Mouse (Mus musculus): ENCODE measurements at regions not wholly inside any gene's neighbourhood (a gene's known extent, or its start where the extent isn't known, plus 50 kb on each side); places are given as distances from the start of the nearest gene placed in this dataset.

GRCm38 (mm10) chr13:44114856-44115255 lies 330.3 kb downstream of the Cd83 start:
- Histone ChIP-seq H3K4me1 (ENCODE audit: control insufficient read depth, insufficient read depth, low read length) (no peaks in the 10 kb centered on the region), H3K9me3 (ENCODE audit: control insufficient read depth, low read length) (no peaks in the 10 kb centered on the region), H3K36me3 (ENCODE audit: control insufficient read depth, insufficient read depth, low read length) (no peaks in the 10 kb centered on the region), H3K27ac (ENCODE audit: low read length) (no peak overlapping the region), H3K4me2 (ENCODE audit: low read depth, low read length) (no peak overlapping the region), H3K4me3 (ENCODE audit: low read length) (no peak overlapping the region), H3K9ac (ENCODE audit: low read depth, low read length) (no peak overlapping the region), H3K27me3 (replicated peaks; ENCODE audit: control insufficient read depth, insufficient read depth, low read length) (no peaks in the 10 kb centered on the region)
- no peak for ATAC-seq
- 90% methylated on average over 5 of the region's 5 CpGs for WGBS

- no peak for ATAC-seq
- no peak overlapping the region for H3K27ac ChIP-seq (ENCODE audit: low read length)
- H3K9me3 ChIP-seq (ENCODE audit: control insufficient read depth, low read length): no peaks in the 10 kb centered on the region
- WGBS: 73% methylated on average over 9 of the region's 9 CpGs
- no peaks in the 10 kb centered on the region for H3K36me3 ChIP-seq (ENCODE audit: control insufficient read depth, insufficient read depth, low read length)
- H3K4me2 ChIP-seq (ENCODE audit: low read depth, low read length): no peak overlapping the region
- H3K27me3 ChIP-seq (replicated peaks; ENCODE audit: control insufficient read depth, insufficient read depth, low read length): no peaks in the 10 kb centered on the region
- H3K9ac ChIP-seq (ENCODE audit: low read depth, low read length): no peak overlapping the region
- no peaks in the 10 kb centered on the region for H3K4me1 ChIP-seq (ENCODE audit: control insufficient read depth, insufficient read depth, low read length)
- H3K4me3 ChIP-seq (ENCODE audit: low read length): no peak overlapping the region
Measured at GRCm38 (mm10) chr13:44117841-44118240, 333.3 kb downstream of the Cd83 start.

DNA sequence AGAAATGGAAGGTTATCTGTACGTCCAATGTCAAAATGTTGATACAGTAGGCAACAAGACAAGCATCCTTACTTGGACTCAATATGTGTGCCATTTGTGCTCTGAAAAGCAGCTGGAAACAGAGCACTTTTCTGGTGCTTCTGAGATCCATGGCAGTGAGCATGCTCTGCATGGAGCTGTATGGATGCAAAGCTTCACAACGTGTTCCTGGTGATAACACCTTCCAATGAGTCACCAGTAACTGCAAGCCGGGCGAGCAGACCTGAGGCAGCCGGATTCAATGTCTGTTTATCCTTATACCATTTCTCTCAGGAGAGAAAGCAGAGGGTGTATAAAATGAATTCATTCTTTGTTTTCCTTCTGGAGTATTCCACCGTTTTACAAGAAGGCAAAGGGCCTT lies 334.3 kb downstream of the Cd83 start:
- H3K36me3 ChIP-seq (ENCODE audit: control insufficient read depth, insufficient read depth, low read length): no peaks in the 10 kb centered on the region
- H3K9me3 ChIP-seq (ENCODE audit: control insufficient read depth, low read length): no peaks in the 10 kb centered on the region
- no peak overlapping the region for H3K9ac ChIP-seq (ENCODE audit: low read depth, low read length)
- WGBS: 79% methylated on average over 6 of the region's 6 CpGs
- no peak for ATAC-seq
- no peaks in the 10 kb centered on the region for H3K4me1 ChIP-seq (ENCODE audit: control insufficient read depth, insufficient read depth, low read length)
- H3K4me2 ChIP-seq (ENCODE audit: low read depth, low read length): no peak overlapping the region
- no peak overlapping the region for H3K4me3 ChIP-seq (ENCODE audit: low read length)
- no peak overlapping the region for H3K27ac ChIP-seq (ENCODE audit: low read length)
- H3K27me3 ChIP-seq (replicated peaks; ENCODE audit: control insufficient read depth, insufficient read depth, low read length): no peaks in the 10 kb centered on the region

- no peak for ATAC-seq
- H3K4me2 ChIP-seq (ENCODE audit: low read depth, low read length): no peak overlapping the region
- no peaks in the 10 kb centered on the region for H3K9me3 ChIP-seq (ENCODE audit: control insufficient read depth, low read length)
- no peaks in the 10 kb centered on the region for H3K27me3 ChIP-seq (replicated peaks; ENCODE audit: control insufficient read depth, insufficient read depth, low read length)
- no peak overlapping the region for H3K9ac ChIP-seq (ENCODE audit: low read depth, low read length)
- no peaks in the 10 kb centered on the region for H3K4me1 ChIP-seq (ENCODE audit: control insufficient read depth, insufficient read depth, low read length)
- WGBS: 54% methylated on average over 7 of the region's 8 CpGs
- no peak overlapping the region for H3K4me3 ChIP-seq (ENCODE audit: low read length)
- H3K27ac ChIP-seq (ENCODE audit: low read length): no peak overlapping the region
- H3K36me3 ChIP-seq (ENCODE audit: control insufficient read depth, insufficient read depth, low read length): no peaks in the 10 kb centered on the region
Measured at GRCm38 (mm10) chr13:44121241-44121671, 336.7 kb downstream of the Cd83 start.

DNA sequence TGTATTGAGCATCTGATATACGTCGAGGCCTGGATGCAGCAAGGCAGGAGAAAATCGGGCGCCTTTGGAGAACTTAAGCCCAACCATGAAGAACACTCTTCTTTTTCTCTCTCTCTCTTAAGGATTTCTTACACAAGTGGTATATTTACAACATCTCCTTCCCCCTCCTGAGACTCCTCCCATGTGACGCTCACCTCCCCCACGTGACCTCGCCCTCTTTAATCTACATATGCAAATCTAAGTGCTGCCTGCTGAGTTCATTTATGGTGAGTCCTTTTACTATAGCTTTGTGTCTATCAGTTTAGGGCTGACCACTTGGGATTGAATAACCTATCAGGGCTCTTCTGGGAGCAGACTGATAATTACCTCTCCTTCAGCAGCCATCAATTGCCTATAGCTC lies 337.4 kb downstream of the Cd83 start:
- no peaks in the 10 kb centered on the region for H3K4me1 ChIP-seq (ENCODE audit: control insufficient read depth, insufficient read depth, low read length)
- ATAC-seq: no peak
- H3K4me3 ChIP-seq (ENCODE audit: low read length): no peak overlapping the region
- H3K4me2 ChIP-seq (ENCODE audit: low read depth, low read length): no peak overlapping the region
- no peaks in the 10 kb centered on the region for H3K9me3 ChIP-seq (ENCODE audit: control insufficient read depth, low read length)
- H3K27ac ChIP-seq (ENCODE audit: low read length): peak overlapping the region; percentile 9; the same call in 1 of the 2 replicates
- H3K9ac ChIP-seq (ENCODE audit: low read depth, low read length): no peak overlapping the region
- WGBS: 76% methylated on average over 7 of the region's 7 CpGs
- H3K27me3 ChIP-seq (replicated peaks; ENCODE audit: control insufficient read depth, insufficient read depth, low read length): no peaks in the 10 kb centered on the region
- no peaks in the 10 kb centered on the region for H3K36me3 ChIP-seq (ENCODE audit: control insufficient read depth, insufficient read depth, low read length)

DNA sequence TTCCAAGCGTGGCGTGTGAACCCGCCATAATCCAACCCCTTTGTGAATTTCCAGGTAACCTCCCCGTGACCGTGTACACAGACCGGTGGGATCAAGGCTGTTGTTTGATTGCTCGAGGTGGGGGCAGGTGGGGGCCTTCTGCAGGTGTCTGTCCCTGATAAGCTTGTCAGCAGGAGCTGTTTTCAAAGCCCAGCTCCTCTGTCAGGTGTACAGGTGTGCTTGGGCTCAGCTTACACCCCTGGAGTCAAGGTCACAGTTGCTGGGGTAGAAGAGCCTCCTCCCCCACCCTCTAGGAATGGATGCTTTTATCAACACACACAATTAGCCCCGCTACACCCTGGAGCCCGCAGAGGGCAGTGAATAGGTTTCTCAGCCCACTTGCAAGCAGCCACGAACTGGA lies 341.6 kb downstream of the Cd83 start:
- 33% methylated on average over 10 of the region's 10 CpGs for WGBS
- Histone ChIP-seq H3K27me3 (replicated peaks; ENCODE audit: control insufficient read depth, insufficient read depth, low read length) (no peaks in the 10 kb centered on the region), H3K4me3 (ENCODE audit: low read length) (no peak overlapping the region), H3K4me1 (ENCODE audit: control insufficient read depth, insufficient read depth, low read length) (no peaks in the 10 kb centered on the region), H3K36me3 (ENCODE audit: control insufficient read depth, insufficient read depth, low read length) (no peaks in the 10 kb centered on the region), H3K4me2 (ENCODE audit: low read depth, low read length) (no peak overlapping the region), H3K9ac (ENCODE audit: low read depth, low read length) (no peak overlapping the region), H3K9me3 (ENCODE audit: control insufficient read depth, low read length) (0 out of 2 replicates have a peak, but pooled peaks cover 3% of the 10 kb centered on the region), H3K27ac (ENCODE audit: low read length) (no peak overlapping the region)
- peak; percentile 90 for ATAC-seq

DNA sequence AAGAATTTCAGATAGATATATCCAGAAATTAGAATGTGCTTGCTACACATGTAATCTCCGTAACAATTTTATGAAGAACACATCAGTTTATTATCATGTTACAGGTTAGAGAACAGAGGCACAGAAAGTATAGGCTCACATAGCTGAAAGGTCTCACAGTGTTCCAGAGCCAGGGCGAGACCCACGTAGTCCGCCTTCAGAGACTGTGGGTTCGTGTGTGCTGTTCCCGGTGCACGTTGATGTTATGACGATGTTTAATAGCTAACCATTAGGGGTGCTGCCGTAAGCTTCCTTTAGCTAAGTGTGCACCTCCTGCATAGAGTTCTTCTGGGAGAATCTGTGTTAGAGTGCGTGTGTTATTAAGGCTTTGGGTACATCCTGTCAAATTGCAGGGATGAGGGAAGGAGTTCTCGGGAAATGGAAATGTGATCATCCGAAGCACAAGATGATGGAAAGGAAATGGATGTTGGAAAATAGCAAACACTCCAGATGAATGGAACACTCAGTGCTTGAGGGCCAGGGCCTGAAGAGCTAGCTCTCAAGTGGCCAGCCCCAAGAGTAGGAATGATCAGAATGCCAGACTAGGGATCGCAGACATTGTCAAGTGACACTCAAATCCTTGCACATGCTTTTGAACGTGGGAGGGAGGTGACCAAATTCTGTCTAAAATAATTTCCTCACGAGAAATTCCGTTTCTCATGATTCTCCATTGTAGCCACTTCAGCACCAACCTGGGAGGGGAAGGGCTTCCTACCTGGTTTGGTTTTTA lies 344.1 kb downstream of the Cd83 start:
- no peaks in the 10 kb centered on the region for H3K27me3 ChIP-seq (replicated peaks; ENCODE audit: control insufficient read depth, insufficient read depth, low read length)
- ATAC-seq: no peak
- H3K4me1 ChIP-seq (ENCODE audit: control insufficient read depth, insufficient read depth, low read length): no peaks in the 10 kb centered on the region
- no peak overlapping the region for H3K9ac ChIP-seq (ENCODE audit: low read depth, low read length)
- 85% methylated on average over 16 of the region's 16 CpGs for WGBS
- no peak overlapping the region for H3K4me3 ChIP-seq (ENCODE audit: low read length)
- no peak overlapping the region for H3K4me2 ChIP-seq (ENCODE audit: low read depth, low read length)
- H3K36me3 ChIP-seq (ENCODE audit: control insufficient read depth, insufficient read depth, low read length): no peaks in the 10 kb centered on the region
- H3K9me3 ChIP-seq (ENCODE audit: control insufficient read depth, low read length): 0 out of 2 replicates have a peak, but pooled peaks cover 3% of the 10 kb centered on the region
- H3K27ac ChIP-seq (ENCODE audit: low read length): no peak overlapping the region

DNA sequence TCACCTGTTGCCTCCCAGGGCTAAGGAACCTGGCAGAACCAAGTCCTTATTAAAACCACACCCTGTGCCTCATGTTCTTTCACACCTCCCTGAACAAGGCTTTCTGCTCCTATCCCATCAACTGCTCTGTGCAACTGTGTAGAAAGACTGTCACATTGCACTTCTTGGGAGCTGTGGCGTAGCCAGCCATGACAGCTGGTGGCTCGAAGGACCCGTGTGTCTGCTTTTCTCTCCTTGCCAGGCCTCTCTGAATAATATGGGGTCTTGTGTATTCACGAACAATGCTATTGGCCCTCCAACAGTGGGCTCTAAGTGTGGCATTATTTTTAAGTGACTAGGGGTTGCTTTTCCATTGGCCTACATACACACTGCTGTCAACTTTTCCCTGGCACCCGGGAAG lies 347.3 kb downstream of the Cd83 start:
- Histone ChIP-seq H3K27ac (ENCODE audit: low read length) (no peak overlapping the region), H3K9me3 (ENCODE audit: control insufficient read depth, low read length) (0 out of 2 replicates have a peak, but pooled peaks cover 3% of the 10 kb centered on the region), H3K4me2 (ENCODE audit: low read depth, low read length) (no peak overlapping the region), H3K4me3 (ENCODE audit: low read length) (no peak overlapping the region), H3K9ac (ENCODE audit: low read depth, low read length) (no peak overlapping the region), H3K36me3 (ENCODE audit: control insufficient read depth, insufficient read depth, low read length) (no peaks in the 10 kb centered on the region), H3K27me3 (replicated peaks; ENCODE audit: control insufficient read depth, insufficient read depth, low read length) (no peaks in the 10 kb centered on the region), H3K4me1 (ENCODE audit: control insufficient read depth, insufficient read depth, low read length) (no peaks in the 10 kb centered on the region)
- 93% methylated on average over 5 of the region's 5 CpGs for WGBS
- no peak for ATAC-seq

DNA sequence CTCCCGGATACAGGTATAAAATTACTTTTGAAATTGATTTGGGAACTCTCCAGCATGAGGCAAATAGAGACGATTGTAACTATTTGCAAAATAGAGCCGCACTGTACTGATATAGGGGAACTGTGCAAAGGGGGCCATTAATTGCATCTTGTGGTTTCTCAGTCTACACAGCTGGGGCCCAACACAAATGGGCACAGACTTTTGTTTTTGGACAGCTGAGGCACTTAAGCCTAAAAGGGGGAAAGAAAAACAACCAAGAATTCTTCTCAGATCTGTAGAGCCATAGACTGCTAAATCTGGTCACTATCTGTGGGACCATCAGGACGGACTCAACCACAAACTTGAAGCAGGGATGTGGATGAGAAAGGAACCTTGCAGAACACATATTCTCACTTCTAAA lies 347.9 kb downstream of the Cd83 start:
- H3K4me2 ChIP-seq (ENCODE audit: low read depth, low read length): no peak overlapping the region
- H3K36me3 ChIP-seq (ENCODE audit: control insufficient read depth, insufficient read depth, low read length): no peaks in the 10 kb centered on the region
- no peak overlapping the region for H3K27ac ChIP-seq (ENCODE audit: low read length)
- no peak overlapping the region for H3K9ac ChIP-seq (ENCODE audit: low read depth, low read length)
- WGBS: 85% methylated on average over 4 of the region's 4 CpGs
- 0 out of 2 replicates have a peak, but pooled peaks cover 3% of the 10 kb centered on the region for H3K9me3 ChIP-seq (ENCODE audit: control insufficient read depth, low read length)
- no peaks in the 10 kb centered on the region for H3K27me3 ChIP-seq (replicated peaks; ENCODE audit: control insufficient read depth, insufficient read depth, low read length)
- no peaks in the 10 kb centered on the region for H3K4me1 ChIP-seq (ENCODE audit: control insufficient read depth, insufficient read depth, low read length)
- no peak overlapping the region for H3K4me3 ChIP-seq (ENCODE audit: low read length)
- ATAC-seq: no peak

DNA sequence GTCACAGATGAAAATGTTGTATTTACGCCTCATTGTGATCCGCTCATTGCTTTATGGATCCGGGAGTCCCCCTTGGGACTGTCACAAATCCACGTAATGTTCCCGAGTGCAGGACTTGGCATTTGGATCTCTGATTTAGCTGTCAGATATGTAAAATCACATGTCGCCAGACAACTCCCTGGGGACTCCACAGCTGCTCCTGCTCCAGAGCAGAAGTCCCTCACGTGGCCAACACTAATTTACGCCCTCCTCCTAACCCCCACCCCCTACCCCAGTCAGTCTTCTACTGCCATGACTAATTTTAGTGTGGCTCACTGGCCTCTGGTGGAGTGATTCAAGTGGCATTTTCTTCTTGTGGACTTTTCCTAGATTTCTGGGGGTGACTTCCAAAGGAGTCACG lies 348.9 kb downstream of the Cd83 start:
- 71% methylated on average over 9 of the region's 9 CpGs for WGBS

More for the DNA sequence above, 348.9 kb downstream of the Cd83 start:
- no peak for ATAC-seq
- no peaks in the 10 kb centered on the region for H3K36me3 ChIP-seq (ENCODE audit: control insufficient read depth, insufficient read depth, low read length)
- H3K4me1 ChIP-seq (ENCODE audit: control insufficient read depth, insufficient read depth, low read length): no peaks in the 10 kb centered on the region
- no peak overlapping the region for H3K4me3 ChIP-seq (ENCODE audit: low read length)
- H3K9me3 ChIP-seq (ENCODE audit: control insufficient read depth, low read length): 0 out of 2 replicates have a peak, but pooled peaks cover 3% of the 10 kb centered on the region
- H3K27ac ChIP-seq (ENCODE audit: low read length): no peak overlapping the region
- H3K4me2 ChIP-seq (ENCODE audit: low read depth, low read length): no peak overlapping the region
- H3K27me3 ChIP-seq (replicated peaks; ENCODE audit: control insufficient read depth, insufficient read depth, low read length): no peaks in the 10 kb centered on the region
- H3K9ac ChIP-seq (ENCODE audit: low read depth, low read length): no peak overlapping the region

Measured in intestine, embryonic 16.5 days (tissue).